Mouse (Mus musculus) stomach, embryonic 14.5 days (tissue): ENCODE measurements at regions not wholly inside any gene's neighbourhood (a gene's known extent, or its start where the extent isn't known, plus 50 kb on each side); places are given as distances from the start of the nearest gene placed in this dataset.

Experiments
- ATAC-seq: fragments of 200-750 bp; cut with Nextera tagmentation; 2 replicates; pipeline ENCODE4 v1.8.0; 2017; ENCODE audit warnings: low read depth, moderate TSS enrichment; ENCODE audit not compliant: insufficient number of reproducible peaks, insufficient read depth, low FRiP score
- H3K27ac ChIP-seq: fragments of 300-500 bp; sonication (generic); 2 replicates; pipeline ENCODE4 v1.5.1; 2014; ENCODE audit warnings: mild to moderate bottlenecking, low read length, moderate library complexity, mixed read lengths
- H3K27me3 ChIP-seq: fragments of 300-500 bp; sonication (generic); 2 replicates; pipeline ENCODE4 v1.6.1; 2014; ENCODE audit warnings: low read length, control low read depth, mixed read lengths; ENCODE audit not compliant: control insufficient read depth, insufficient read depth
- H3K36me3 ChIP-seq: fragments of 300-500 bp; sonication (generic); 2 replicates; pipeline ENCODE4 v1.6.1; 2014; ENCODE audit warnings: mild to moderate bottlenecking, control low read depth, low read length, moderate library complexity, mixed read lengths; ENCODE audit not compliant: control insufficient read depth, insufficient read depth
- H3K4me1 ChIP-seq: fragments of 300-500 bp; sonication (generic); 2 replicates; pipeline ENCODE4 v1.6.1; 2014; ENCODE audit warnings: low read length, control low read depth, mixed read lengths; ENCODE audit not compliant: control insufficient read depth, insufficient read depth
- H3K4me2 ChIP-seq: fragments of 300-500 bp; sonication (generic); replicated peaks from 2 replicates; pipeline ENCODE4 v1.6.1; 2014; ENCODE audit warnings: low read depth, low read length, control low read depth
- H3K4me3 ChIP-seq: fragments of 300-500 bp; sonication (generic); 2 replicates; pipeline ENCODE4 v1.5.1; 2014; ENCODE audit warnings: low read depth, low read length, control low read depth
- H3K9ac ChIP-seq: fragments of 300-500 bp; sonication (generic); replicated peaks from 2 replicates; pipeline ENCODE4 v1.6.1; 2014; ENCODE audit warnings: low read depth, mild to moderate bottlenecking, control low read depth, low read length, moderate library complexity, mixed read lengths
- H3K9me3 ChIP-seq: fragments of 300-500 bp; sonication (generic); 2 replicates; pipeline ENCODE4 v1.6.1; 2016; ENCODE audit warnings: low read depth, low read length, control low read depth; ENCODE audit not compliant: control insufficient read depth
- WGBS: fragments of 180-500 bp; shearing (Covaris S2); extraction: QIAGEN DNeasy Blood & Tissue Kit; methylation state at CpG from one replicate; pipeline ENCODE4 v1.1.7; 2014; 5-methylcytosine and 5-hydroxymethylcytosine counted together

- no peaks in the 10 kb centered on the region for H3K4me1 ChIP-seq
- WGBS: 85% methylated on average over 3 of the region's 3 CpGs
- no peaks in the 10 kb centered on the region for H3K9me3 ChIP-seq
- no peaks in the 10 kb centered on the region for H3K27me3 ChIP-seq
- H3K4me2 ChIP-seq: no peak overlapping the region
- no peak overlapping the region for H3K9ac ChIP-seq
- no peak overlapping the region for H3K27ac ChIP-seq
- no peak overlapping the region for H3K4me3 ChIP-seq
- H3K36me3 ChIP-seq: no peaks in the 10 kb centered on the region
- ATAC-seq: no peak
Measured at GRCm38 (mm10) chr1:28373351-28373750, 406.7 kb downstream of the Gm597 start.

- no peaks in the 10 kb centered on the region for H3K36me3 ChIP-seq
- no peak overlapping the region for H3K27ac ChIP-seq
- H3K9me3 ChIP-seq: no peaks in the 10 kb centered on the region
- no peak overlapping the region for H3K4me3 ChIP-seq
- no peak overlapping the region for H3K4me2 ChIP-seq
- ATAC-seq: no peak
- WGBS: 70% methylated on average over 2 of the region's 2 CpGs
- no peaks in the 10 kb centered on the region for H3K27me3 ChIP-seq
- no peaks in the 10 kb centered on the region for H3K4me1 ChIP-seq
- no peak overlapping the region for H3K9ac ChIP-seq
Measured at GRCm38 (mm10) chr1:28349411-28349973, 430.6 kb downstream of the Gm597 start.

- H3K27ac ChIP-seq: no peak overlapping the region
- no peaks in the 10 kb centered on the region for H3K4me1 ChIP-seq
- 65% methylated on average over 3 of the region's 3 CpGs for WGBS
- H3K9ac ChIP-seq: no peak overlapping the region
- no peak overlapping the region for H3K4me2 ChIP-seq
- H3K36me3 ChIP-seq: no peaks in the 10 kb centered on the region
- no peak overlapping the region for H3K4me3 ChIP-seq
- no peaks in the 10 kb centered on the region for H3K9me3 ChIP-seq
- H3K27me3 ChIP-seq: no peaks in the 10 kb centered on the region
- ATAC-seq: no peak
Measured at GRCm38 (mm10) chr1:28348572-28348971, 431.5 kb downstream of the Gm597 start.

- Histone ChIP-seq H3K4me1 (no peaks in the 10 kb centered on the region), H3K9ac (no peak overlapping the region), H3K9me3 (no peaks in the 10 kb centered on the region), H3K27me3 (no peaks in the 10 kb centered on the region), H3K4me2 (no peak overlapping the region), H3K36me3 (no peaks in the 10 kb centered on the region), H3K4me3 (no peak overlapping the region), H3K27ac (no peak overlapping the region)
- 63% methylated on average over 1 of the region's 1 CpGs for WGBS
- ATAC-seq: no peak
Measured at GRCm38 (mm10) chr1:28340054-28340453, 440.0 kb downstream of the Gm597 start.

- no peaks in the 10 kb centered on the region for H3K9me3 ChIP-seq
- no peaks in the 10 kb centered on the region for H3K36me3 ChIP-seq
- no peak overlapping the region for H3K4me3 ChIP-seq
- H3K4me1 ChIP-seq: no peaks in the 10 kb centered on the region
- ATAC-seq: no peak
- no peak overlapping the region for H3K27ac ChIP-seq
- H3K9ac ChIP-seq: no peak overlapping the region
- no peaks in the 10 kb centered on the region for H3K27me3 ChIP-seq
- H3K4me2 ChIP-seq: no peak overlapping the region
- WGBS: 81% methylated on average over 3 of the region's 3 CpGs
Measured at GRCm38 (mm10) chr1:28334366-28334765, 445.7 kb downstream of the Gm597 start.

- Histone ChIP-seq H3K4me1 (no peaks in the 10 kb centered on the region), H3K4me3 (no peak overlapping the region), H3K9me3 (no peaks in the 10 kb centered on the region), H3K27ac (no peak overlapping the region), H3K9ac (no peak overlapping the region), H3K27me3 (no peaks in the 10 kb centered on the region), H3K4me2 (no peak overlapping the region), H3K36me3 (no peaks in the 10 kb centered on the region)
- ATAC-seq: no peak
Measured at GRCm38 (mm10) chr1:28332031-28332430, 448.0 kb downstream of the Gm597 start.

GRCm38 (mm10) chr1:28328986-28329385 is 451.1 kb downstream of the Gm597 start:
- Histone ChIP-seq H3K36me3 (no peaks in the 10 kb centered on the region), H3K9ac (no peak overlapping the region), H3K4me1 (no peaks in the 10 kb centered on the region), H3K4me3 (no peak overlapping the region), H3K27ac (peak overlapping the region; percentile 55), H3K27me3 (no peaks in the 10 kb centered on the region), H3K9me3 (no peaks in the 10 kb centered on the region), H3K4me2 (peak overlapping the region; percentile 18; the same call in 1 of the 2 replicates)
- WGBS: 35% methylated on average over 9 of the region's 9 CpGs
- peak; percentile 51; the same call in 1 of the 2 replicates for ATAC-seq

- Histone ChIP-seq H3K36me3 (no peaks in the 10 kb centered on the region), H3K4me2 (peak overlapping the region; percentile 18; the same call in 1 of the 2 replicates), H3K9me3 (no peaks in the 10 kb centered on the region), H3K27ac (peak overlapping the region; percentile 61), H3K27me3 (no peaks in the 10 kb centered on the region), H3K9ac (no peak overlapping the region), H3K4me1 (no peaks in the 10 kb centered on the region), H3K4me3 (no peak overlapping the region)
- 33% methylated on average over 6 of the region's 6 CpGs for WGBS
- ATAC-seq: peak; percentile 86; the same call in 1 of the 2 replicates
Measured at GRCm38 (mm10) chr1:28328539-28328938, 451.5 kb downstream of the Gm597 start.

- Histone ChIP-seq H3K27ac (no peak overlapping the region), H3K36me3 (no peaks in the 10 kb centered on the region)
- 59% methylated on average over 3 of the region's 3 CpGs for WGBS
Measured at GRCm38 (mm10) chr1:28324141-28324540, 455.9 kb downstream of the Gm597 start.

More at GRCm38 (mm10) chr1:28324141-28324540, 455.9 kb downstream of the Gm597 start:
- H3K4me3 ChIP-seq: no peak overlapping the region
- H3K9me3 ChIP-seq: no peaks in the 10 kb centered on the region
- no peak overlapping the region for H3K9ac ChIP-seq
- no peak overlapping the region for H3K4me2 ChIP-seq
- H3K4me1 ChIP-seq: no peaks in the 10 kb centered on the region
- H3K27me3 ChIP-seq: no peaks in the 10 kb centered on the region
- no peak for ATAC-seq
